Mouse (Mus musculus) testis, postnatal 14 days (tissue): ENCODE results near the gene Fbxo21.

Experiments used
- DNase-seq: peaks from one replicate; pipeline ENCODE4 v3.0.0; 2021; ENCODE audit warnings: low spot score

The Fbxo21 gene

DNA sequence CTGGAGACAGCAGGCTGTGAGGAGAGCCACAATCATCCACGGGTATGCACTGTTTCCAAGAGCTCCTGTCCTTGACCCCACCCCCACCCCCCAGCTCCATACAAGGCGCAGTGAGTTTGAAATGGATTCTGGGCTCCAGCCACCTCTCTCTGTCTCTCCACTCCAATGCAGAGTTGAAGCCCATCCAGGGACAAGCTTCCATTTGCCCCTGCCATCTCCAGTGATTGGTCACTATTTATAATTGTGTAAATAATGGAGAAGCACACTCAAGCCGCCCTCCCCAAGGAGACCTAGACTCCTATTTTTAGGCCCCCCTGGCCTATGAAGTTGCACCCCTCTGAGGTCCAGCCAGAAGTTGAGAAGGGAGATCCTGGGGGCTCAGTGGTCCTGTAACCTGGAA is 46.5 kb downstream of the Fbxo21 start:
- no peak for DNase-seq

DNA sequence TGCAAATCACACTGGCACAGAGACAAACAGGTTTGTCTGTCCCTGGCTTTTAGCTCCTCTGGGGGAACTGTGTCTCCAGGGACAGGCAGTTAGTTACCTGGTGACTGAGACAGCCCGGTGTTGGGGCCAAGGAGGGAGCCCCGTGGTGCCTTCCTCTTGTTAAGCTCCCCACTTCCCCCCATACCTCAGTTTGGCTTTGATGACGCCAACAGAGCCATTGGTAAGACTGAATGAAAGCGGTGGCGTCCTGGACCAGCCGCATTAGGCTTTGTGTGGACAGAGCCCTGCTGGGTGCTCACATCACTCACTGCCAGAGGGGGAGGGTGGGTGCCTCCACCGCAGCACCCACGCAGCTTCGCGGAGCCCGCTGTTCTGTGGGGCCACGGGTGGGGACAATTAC is 49.4 kb downstream of the Fbxo21 start:
- no peak for DNase-seq

DNA sequence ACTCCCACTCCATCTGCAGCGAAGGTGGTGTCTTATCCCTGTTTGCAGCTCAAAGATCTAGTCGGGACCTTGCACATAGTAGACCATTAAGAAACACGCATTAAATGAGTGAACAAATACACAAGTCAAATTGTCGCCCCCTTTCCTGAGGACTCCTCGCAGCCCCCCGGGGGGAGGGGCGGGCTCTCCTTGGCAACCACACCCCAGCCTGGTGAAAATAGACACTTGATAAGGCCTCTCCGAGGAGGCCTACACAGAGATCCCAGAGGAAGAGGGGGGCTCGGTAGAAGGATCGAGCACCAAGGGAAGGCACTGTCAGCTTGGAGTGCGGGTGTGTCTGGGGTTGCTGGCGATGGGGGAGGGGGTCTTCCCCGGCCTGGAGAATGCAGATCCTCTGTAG is 49.8 kb downstream of the Fbxo21 start:
- no peak for DNase-seq

DNA sequence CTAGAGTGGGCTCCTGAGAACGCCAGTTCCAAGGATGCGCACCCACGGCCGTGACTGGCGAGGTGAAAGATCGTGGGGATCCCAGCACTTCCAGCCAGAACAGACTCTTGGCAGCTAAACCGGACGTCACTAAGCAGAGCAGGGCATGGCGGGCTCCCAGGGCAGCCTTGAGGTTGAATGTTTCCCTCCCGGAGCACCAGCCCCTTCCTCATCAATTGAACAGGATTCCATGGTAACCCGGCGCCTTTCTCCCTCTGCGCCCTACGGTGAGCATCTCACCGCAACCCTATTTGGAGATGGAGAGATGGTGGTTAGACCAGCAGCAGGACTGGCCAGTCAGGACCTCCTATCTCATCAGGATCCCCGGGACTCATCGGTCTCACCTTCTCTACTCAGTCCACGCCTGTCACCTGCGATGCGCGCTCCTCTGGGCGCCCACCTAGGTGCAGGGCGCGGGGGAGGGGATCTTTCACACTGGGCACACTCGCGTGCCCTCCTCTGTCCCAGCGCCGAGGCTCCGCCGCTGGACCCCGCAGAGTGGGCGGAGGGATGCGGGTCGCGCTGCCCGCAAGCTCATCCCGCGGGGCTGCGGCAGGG is 50.7 kb downstream of the Fbxo21 start:
- no peak for DNase-seq

DNA sequence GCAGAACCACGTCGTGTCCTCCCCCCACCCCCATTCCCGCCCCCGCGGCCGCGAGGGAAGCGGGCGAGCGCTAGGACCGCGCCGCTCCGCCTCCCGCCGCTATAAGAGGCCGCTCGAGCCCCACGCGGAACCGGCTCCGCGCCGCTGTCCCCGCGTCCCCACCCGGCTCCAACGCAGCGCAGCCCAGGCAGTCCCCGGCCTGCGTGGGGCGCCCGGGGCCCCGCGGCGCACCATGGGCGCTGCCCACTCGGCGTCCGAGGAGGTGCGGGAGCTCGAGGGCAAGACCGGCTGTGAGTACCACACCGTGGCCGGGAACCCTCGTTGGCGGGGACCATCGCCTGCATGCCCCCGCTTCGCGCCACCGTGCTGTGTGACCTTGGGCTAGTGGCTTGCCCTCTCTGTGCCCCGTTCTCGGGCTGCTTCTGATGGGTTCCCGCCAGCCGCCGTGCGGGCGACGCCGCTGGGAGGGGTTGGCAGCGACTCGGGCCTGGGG is 51.2 kb downstream of the Fbxo21 start, which contains the start of gene Tesc:
TSS of gene Tesc (plus strand) at position 46 of the 493 bp plus-strand sequence.
- DNase-seq: no peak

DNA sequence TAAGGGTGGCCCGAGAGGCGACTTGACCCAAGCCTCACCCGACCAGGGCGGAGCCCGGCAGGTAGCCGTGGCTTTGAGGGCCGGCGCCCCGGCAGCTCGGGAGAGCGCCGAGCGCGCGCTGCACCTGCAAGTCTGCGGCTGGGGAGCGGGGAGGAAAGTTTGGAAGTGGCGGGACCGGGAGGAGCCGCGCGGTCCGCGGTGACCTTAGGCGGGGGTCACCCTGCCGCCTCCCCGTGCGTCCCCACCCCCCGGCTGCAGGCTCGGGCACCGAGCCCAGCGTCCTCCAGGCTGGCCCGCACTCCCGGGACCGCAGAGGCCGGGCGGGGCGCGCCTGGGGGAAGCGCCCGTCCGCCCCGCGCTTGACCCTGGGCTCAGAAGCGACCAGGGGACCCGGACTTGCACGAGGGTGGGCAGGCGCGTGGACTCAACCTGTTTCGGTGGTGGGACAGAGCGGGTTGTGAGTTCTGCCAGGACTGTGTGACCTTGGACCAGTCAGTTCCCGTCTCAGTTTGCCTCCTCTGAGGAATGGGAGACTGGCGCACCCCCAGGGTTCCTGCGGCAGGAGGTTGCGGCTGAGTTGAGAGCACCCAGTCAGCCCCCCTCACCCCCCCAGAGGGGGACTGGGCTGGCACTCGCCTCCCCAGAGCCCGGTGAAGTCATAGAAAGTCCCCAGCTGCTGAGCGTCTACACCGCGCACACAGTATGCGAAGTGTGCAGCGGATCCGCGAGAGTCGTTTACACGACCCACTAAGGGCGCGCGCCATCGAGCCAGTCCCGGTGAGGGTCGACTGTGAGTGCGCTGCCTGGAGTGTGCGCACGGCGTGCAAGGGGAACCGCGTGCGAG is 51.9 kb downstream of the Fbxo21 start:
- no peak for DNase-seq

DNA sequence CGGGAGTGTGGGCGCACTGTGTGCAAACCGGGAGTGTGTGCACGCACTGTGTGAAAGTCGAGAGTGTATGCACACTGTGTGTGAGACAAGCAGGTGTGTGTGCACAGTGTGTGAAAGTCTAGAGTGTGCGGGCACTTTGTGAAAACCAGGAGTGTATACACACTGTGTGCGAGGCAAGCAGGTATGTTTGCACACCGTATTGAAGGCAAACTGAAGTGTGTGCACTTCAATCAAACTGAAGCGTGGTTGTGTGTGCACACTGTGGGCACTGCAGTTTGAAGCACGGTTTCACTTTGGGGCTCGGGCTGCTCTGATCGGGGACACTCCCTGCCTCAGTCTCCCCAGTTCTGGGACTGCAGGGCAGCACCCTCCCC is 52.5 kb downstream of the Fbxo21 start:
- DNase-seq: no peak

DNA sequence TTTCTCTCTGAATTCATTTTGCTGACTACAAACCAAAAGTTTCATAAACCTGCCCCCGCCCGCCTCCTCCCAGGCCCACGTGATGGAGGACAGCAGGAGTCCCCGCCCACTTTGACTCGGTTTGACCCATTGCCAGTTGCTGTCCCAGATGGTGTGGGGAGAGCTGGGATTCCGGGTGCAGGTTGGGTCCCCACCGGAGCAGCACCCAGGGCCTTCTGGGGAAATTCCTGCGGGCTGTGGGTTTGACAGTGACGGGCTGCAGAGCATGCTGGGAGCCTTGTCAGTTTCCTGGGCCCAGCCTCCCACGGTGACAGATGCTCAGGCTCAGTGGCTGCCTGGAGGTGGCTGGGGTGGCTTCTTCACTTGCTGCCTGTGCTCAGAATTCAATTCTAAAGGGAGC is 52.9 kb downstream of the Fbxo21 start:
- DNase-seq: no peak

DNA sequence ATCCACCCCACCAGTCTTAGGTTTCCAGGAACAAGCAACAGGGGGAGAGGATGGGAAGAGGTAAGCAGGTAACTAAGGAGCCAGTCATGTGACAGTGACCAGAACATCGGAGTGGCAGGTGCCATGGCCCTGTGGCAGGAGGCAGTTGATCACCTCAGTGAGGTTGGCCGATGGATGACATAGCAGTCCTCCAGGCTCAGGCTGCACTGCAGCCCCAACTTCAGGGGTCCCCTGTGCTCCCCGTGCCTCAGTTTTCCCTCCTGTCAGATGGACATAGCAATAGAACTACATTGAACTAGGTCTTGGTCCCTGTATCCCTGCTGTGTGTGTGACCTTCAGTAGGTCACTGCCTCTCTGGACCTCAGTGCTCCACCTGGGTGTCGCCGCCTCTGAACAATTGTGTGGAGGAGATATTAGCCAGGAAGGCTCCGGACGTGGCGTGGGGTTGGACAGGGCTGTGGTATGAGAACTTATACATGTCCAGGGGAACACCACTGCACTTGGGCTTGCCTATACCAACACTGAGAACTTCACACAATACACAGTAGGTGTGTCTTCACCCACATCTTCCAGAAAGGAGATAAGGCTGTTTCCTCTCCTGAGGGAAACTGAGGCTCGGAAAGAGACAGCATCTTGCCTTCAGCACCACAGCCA is 53.6 kb downstream of the Fbxo21 start:
- no peak for DNase-seq

DNA sequence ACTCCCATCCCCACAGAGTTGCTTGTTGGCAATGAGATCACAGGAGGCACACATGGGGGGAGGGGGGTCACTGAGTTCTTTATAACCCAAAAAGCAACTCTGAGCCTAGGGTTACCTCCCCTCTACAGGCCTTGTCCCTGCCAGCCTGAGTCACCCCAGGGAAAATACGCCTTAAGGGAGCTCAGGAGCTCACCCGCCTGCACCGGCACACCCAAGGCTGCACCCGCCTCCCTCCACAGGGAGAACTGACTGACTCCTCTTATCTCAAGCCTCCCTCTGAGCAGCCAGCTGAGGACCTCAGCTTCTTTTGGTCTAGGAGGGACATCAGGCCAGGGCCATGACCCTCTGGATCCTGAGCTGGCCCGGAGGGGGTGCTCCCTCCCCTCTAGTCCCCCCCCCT is 54.5 kb downstream of the Fbxo21 start:
- no peak for DNase-seq

DNA sequence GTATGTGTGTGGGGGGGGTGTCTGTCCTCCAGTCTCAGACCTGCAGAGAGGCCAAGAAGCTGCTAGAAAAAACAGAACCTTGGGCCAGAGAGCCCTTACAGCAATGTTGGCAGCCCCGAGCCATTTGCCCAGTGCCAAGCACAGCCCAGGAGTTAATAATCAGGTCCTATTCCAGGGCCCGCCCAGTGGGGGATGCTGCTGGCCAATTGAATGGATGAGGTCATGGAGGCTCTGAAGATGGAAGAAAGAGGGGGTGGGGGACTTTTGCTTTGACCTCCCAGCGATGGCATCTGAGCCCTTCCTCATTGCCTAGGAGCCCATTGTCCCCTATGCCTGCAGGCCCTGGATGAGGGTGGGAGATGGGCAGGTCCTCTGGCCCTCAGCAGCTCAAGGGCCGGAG is 55.0 kb downstream of the Fbxo21 start:
- DNase-seq: no peak

DNA sequence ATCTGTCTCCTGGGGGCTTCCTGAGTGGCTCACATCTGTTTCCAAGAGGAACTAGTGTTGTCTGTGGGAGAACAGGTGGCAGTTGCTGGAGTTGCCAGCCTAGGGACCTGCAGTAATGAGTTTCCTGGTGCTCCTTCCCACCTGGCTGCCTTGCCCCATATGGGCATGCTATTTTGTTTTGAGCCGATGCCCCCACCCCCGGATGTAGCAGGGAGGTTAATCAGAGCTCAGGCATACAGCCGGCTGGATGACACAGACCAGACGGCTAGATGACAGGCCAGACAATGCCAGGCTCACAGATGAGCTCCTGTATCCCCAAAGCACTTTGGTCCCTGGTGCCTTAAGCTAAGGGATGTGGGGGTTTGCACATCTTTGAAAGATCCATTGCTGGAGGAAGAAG is 56.8 kb downstream of the Fbxo21 start:
- DNase-seq: no peak

DNA sequence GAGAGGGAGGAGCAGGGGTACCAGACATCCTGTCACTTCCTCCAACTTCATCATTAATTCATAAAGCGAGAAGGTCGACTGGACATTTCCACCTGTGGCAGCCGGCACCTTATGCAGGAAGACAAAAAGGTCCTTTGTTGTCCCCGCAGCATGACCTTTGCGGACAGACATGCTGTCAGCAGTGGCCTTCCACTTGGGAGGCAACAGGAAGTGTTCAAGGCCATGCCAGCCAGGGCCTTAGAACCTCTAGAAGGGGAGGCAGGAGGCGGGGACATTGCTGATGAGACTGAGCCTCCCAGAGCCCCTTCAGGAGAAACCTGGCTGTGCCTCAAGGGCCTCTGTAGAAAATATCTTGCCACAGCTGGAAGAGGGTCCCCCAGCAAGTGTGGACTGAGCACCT is 57.2 kb downstream of the Fbxo21 start:
- no peak for DNase-seq

DNA sequence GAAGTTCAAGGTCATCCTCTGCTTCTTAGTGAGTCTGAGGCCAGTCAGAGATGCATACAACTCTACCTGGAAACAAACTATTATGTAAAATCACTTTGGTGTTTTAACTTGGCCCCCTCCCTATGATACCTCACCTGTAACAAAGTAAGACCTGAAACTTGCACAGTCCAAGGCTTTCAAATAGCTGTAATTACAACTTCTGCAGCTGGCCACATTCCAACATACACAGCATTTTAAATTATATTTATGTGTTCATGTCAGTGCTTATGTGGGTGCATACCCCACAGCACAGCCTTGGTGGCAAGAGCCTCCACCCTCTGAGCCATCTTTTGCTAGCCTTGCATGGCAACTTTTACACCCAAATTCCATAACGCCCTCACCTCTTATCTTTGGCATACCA is 58.1 kb downstream of the Fbxo21 start:
- DNase-seq: no peak

DNA sequence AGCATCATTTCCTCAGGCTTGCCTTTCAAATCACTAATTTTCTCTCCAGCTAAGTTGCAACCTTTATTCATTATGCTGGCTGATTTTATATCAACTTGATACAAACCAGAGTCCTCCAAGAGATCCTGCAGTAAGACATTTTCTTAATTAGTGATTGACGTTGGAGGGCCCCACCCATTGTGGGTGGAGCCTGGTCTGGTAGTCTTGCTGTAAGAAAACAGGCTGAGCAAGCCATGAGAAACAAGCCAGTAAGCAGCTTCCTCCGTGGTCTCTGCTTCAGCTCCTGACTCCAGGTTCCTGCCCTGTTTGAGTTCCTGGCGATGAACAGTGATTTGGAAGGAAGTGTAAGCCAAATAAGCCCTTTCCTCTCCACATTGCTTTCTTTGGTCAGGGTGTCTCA is 59.3 kb downstream of the Fbxo21 start:
- no peak for DNase-seq

DNA sequence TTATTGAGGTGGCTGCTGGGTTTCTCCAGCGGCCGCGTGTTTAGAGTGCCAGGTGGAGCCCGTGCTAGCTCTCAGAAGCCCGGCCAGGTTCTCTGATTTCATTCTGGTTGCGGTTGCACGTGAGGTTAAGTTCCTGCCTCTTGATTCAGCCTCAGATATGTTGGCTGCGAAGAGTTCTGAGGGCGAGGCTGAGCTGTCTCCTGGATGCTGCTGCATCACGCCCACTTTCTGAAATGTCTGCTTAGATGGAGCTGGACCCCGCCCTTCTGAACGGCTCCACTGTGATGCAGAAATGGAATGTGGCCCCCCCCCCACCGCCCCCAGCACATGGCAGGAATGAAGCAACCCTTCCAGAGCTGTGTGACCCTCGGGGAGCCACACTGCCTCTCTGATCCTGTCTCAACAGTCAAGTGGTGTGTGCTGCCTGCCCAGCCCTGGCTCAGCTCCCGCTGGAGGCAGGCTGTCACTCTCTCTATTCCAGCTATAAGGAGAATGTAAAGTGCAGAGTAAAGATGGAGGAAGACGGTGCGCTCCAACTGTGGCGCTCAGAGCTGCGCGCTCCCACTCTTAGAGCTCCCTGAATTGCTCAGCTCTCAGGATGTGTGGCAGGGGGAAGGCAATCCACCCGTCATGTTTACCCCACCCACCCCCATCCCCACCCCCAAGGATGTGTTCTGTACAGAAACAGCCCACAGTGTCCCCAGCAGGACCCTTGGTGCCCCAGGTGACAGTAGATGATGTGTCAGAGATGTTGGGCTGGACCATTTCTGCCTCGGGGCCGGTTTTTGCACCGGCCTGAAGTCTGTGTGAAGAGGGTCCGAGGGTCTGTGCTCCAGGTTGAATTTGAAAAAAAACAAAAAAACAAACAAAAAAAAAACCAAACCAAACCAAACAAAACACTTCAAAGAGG is 60.6 kb downstream of the Fbxo21 start:
- DNase-seq: no peak

DNA sequence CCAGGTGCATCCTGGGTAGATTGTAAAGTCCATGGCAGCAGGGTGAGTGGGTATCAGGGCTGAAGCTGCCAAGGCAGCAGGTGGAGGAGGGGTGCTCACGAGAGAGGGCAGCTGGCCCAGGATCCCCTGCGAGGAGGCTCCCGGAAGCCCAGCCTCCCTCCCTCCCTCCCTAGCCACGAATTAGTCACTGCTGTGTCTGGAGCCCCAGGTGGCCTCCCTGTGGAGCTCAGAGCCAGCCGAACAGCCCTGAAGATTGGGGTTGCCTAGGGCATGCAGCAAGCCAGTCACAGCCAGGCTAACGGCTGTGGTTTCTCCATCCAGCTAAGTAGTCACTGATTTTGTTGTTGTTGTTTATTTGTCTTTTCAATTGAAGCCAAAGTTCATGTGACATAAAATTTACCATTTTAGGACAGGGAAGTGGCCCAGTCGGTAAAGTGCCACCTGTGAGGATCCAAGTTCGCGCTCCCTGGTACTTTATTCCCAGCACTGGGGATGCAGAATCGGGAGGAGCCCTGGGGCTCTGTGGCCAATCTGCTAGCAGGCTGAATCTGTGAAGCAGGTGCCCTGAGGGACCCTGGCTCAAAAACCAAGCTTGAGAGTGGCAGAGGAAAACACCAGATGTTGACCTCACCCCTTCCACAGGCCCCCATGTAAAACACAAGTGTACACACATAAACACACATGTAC is 61.4 kb downstream of the Fbxo21 start:
- no peak for DNase-seq

DNA sequence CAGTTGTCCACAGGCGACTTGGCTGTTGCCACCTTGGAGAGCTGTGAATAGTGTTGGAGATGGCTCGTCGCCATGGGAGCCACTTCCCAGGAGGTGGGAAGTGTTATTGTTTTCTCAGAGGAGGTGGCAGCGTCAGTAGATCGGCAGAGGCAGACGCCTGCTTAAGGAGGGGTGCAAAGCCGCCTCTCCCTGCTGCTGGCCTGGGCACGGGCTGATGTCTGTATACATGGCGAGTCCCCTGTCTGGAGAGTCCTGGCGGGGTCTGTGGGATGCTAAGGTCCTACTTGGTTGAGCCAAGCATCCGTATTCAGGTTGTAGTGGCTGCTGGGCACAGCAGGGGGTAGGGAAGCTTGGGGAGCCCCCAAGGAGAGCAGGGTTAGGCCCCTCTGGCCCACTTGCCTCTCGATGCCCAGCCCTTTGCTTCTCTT is 62.7 kb downstream of the Fbxo21 start:
- DNase-seq: no peak

DNA sequence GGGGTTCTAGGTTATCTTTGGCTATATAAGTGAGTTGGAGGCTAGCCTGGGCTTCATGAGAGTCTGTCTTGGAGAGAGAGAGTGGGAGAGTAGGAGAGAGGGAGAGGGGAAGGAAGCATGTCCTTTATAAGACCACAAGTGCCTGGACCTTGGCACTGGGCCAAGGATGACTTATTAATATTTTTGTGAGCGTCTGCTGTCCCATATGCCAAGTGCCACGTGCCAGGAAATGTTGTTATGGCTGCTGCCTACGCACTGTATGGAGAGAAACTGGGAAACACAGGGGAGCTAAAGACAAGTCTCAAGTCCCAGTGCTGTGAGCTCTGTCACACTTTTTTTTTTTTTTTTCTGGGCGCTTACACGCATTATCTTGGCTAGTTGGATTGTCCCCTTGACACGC is 66.1 kb downstream of the Fbxo21 start:
- no peak for DNase-seq

DNA sequence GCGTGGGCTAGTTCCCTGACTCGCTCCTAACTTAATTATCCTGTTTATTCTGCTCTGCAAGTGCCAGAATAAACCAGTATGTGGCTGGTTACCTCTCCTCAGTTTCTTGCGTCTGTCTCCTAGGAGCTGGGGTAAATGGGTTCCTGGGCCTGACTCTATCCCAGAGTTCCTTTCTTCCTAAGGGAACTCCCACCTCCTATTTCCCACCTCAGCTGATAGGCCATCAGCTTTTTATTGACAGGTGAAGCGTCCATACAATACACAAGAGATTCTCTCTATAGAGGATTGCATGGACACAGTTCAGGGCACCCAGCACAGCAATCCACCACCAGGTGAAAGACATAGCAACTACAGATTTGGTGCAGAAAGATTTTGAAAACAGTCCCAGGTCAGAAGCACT is 67.2 kb downstream of the Fbxo21 start:
- no peak for DNase-seq

DNA sequence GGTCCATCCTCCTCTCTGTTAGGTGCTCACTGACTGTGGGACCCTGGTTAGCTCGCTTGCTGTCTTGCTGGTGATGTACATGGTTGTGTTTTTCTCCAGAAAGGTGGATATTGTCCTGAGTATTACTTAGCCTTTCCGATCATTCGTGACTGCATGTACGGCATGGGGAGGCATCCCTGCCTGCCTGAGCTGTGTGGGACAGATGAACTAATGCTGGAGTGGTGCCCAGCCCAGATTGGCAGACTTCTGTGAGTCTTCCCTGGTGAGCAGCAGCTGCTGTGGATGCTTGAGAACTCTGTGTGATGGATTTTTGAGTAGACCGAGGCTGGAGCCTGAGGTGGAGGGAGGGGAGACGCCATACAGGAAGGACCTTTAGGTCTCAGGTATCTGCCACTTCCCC is 68.4 kb downstream of the Fbxo21 start:
- no peak for DNase-seq

DNA sequence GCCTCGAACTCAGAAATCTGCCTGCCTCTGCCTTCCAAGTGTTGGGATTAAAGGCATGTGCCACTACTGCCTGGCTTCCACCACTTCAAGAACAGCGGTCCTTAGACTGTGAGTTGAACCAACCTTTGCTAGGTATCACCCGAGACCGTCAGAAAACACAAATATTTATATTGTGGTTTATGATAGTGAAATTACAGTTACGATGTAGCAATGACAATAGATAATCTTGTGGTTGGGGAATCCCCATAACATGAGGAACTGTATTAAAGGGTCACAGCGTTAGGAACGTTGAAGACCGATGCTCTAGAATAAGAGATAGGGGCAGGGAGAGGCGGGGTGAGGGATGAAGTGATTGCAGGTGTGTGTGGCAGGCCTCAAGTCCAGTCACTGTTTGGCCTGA is 68.9 kb downstream of the Fbxo21 start:
- no peak for DNase-seq
